Mouse (Mus musculus) spleen, adult 2 months (tissue): Measurements from ENCODE around the gene Setd1b.

Experiments used
- CTCF ChIP-seq: fragments of 200-500 bp; IDR thresholded peaks from 2 replicates; pipeline ENCODE4 v1.5.1; 2011; ENCODE audit warnings: mild to moderate bottlenecking, inconsistent platforms; ENCODE audit not compliant: insufficient read depth, insufficient read length, insufficient replicate concordance; ENCODE audit errors: extremely low read depth
- POLR2A ChIP-seq: fragments of 200-500 bp; IDR thresholded peaks from 2 replicates; pipeline ENCODE4 v1.6.1; 2011; ENCODE audit warnings: low read depth, low read length, inconsistent platforms

DNA sequence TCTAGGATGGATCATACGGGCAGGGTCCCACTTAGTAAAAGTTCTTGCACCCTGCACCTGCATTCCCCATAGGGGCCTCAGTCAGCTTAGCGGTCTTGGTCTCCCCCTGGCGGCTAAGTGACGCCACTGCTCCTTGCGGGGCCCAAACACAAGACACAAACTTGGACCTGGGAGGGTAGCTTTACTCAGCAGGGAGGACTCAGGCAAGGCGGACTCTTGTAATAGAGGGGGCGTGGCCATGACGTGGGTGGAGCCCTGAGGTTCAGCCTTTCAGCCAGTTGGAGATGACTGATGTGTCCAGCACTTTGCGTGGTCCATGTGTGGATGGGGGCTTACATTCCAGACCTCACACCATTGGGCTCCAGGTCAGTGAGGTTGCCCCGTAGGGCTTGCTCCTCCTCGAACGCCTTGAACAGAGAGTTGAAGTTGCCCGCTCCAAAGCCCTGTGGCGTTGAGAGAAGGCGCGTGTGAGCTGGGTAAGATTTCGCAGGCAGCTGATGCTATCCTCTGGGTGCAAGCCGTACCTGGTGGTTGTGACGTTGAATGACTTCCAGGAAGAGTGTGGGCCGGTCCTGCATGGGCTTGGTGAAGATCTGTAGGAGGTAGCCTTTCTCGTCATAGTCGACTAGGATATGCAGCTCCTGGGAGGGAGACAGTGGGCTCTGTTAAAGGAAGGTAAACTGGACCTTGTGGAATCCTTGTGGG, 29.8 kb downstream of the Setd1b start:
- peak; percentile 99 for TF ChIP-seq CTCF
- no peak for TF ChIP-seq POLR2A
